Mouse (Mus musculus): Measurements from ENCODE around the gene Tmem9b. TPM values are rescaled to one million over a fixed set of nuclear protein-coding genes. Genes with fewer than 3 reads are reported as not detected.
A peak's percentile ranks its signal among the peaks of the same experiment; 100 is the strongest.

The Tmem9b gene
- polyA plus RNA-seq (2014; fragmentation: Nextera tagmentation; extraction: Ambion mirVana): 21.4 and 23.9 TPM in 2 replicates

DNA sequence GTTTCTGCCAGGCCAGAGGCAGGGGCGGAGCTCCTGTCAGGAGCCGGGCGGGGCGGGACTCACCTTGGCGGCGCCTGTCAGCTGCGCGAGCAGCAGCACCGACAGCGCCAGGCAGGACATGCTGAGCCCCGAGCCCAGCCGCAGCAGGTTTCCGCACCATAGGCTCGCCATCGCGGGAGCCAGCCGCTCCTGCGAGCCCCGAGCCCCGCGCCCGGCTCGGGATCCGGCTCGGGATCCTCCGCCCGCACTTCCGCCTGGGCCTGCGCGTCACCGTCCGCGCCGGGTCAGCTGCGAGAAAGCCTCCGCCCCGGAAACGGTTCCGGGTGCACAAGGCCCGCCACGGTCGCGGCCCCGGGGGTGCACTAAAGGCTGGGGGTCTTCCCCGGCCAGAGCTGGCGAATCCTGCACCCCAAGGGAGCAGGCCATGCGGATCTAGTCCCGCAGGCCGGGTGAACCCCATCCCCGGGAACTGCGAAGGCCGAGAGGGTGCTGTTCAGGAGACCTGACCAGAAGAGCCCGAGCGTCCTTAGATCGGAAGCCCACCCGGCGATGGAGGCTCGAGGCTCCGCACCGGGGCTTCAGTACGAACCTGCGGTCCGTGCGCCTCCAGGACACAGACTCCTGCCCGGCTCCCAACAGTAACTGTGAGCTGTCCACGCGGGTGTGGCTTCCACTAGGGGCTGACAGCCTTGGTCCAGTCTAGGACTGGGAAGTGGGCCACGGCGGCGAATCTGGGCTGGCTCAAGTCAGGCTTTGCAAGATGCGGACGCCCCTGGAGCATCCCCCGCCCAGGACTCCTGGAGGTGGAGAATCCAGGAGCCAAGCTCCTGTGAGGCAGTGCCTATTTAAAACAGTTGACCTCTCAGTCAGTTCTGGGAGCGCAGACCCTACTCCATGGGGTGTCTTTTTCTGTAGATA is at the start of gene Tmem9b:
TSS of gene Tmem9b (minus strand) at position 868 of the 918 bp plus-strand sequence.
- Histone ChIP-seq H3K4me2 (ENCODE audit: low read depth, severe bottlenecking) (peak within 1 kb of the TSS; percentile 96), H3K27me3 (ENCODE audit: control insufficient read depth, insufficient read depth, low read length) (no peaks in the 10 kb centered on the region), H3K4me1 (ENCODE audit: control insufficient read depth, insufficient read depth, low read length) (0 out of 2 replicates have a peak, but pooled peaks cover 3% of the 10 kb centered on the region), H3K9me3 (ENCODE audit: control insufficient read depth, low read length) (no peaks in the 10 kb centered on the region), H3K9ac (ENCODE audit: low read length) (peak within 1 kb of the TSS; percentile 88), H3K36me3 (ENCODE audit: control insufficient read depth, insufficient read depth, low read length) (no peaks in the 10 kb centered on the region), H3K27ac (replicated peaks; ENCODE audit: low read depth, low read length) (peak within 1 kb of the TSS; percentile 26; the same call in 1 of the 2 replicates), H3K4me3 (ENCODE audit: low read depth, low read length) (peak within 1 kb of the TSS; percentile 84)
- under 1% methylated on average over 74 of the region's 74 CpGs for WGBS
- DNase-seq (ENCODE audit: low spot score) (peak; percentile 81), ATAC-seq (ENCODE audit: insufficient number of reproducible peaks, low FRiP score, low TSS enrichment, low read depth) (peak; percentile 85)

DNA sequence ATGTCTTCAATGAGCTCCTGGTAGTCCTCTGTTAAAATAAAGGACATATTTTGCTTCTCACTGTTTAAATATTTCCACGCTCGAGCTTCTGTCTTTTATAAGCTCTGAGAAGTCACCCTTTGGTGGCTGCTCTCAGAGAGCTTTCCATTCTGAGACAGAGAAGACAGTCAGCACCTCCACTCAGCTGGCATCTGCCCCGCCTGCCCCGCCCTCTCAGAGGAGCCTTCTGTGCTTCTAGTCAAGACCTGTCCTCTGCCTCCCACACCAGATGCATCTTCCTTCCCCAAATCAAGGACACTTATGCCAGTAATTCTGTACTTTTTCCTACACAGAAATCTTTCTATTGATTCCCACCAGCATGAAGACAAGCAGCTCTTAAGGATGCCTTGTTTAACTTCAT is 48.0 kb upstream of the Tmem9b start:
- ATAC-seq (ENCODE audit: insufficient number of reproducible peaks, low FRiP score, low TSS enrichment, low read depth) (no peak), DNase-seq (ENCODE audit: low spot score) (no peak)
- 85% methylated on average over 4 of the region's 4 CpGs for WGBS
- H3K9me3 ChIP-seq (ENCODE audit: control insufficient read depth, low read length): no peaks in the 10 kb centered on the region
- no peaks in the 10 kb centered on the region for H3K27me3 ChIP-seq (ENCODE audit: control insufficient read depth, insufficient read depth, low read length)
- no peaks in the 10 kb centered on the region for H3K36me3 ChIP-seq (ENCODE audit: control insufficient read depth, insufficient read depth, low read length)
- H3K4me3 ChIP-seq (ENCODE audit: low read depth, low read length): no peak overlapping the region
- no peaks in the 10 kb centered on the region for H3K4me1 ChIP-seq (ENCODE audit: control insufficient read depth, insufficient read depth, low read length)
- no peak overlapping the region for H3K9ac ChIP-seq (ENCODE audit: low read length)
- H3K27ac ChIP-seq (replicated peaks; ENCODE audit: low read depth, low read length): no peak overlapping the region
- no peak overlapping the region for H3K4me2 ChIP-seq (ENCODE audit: low read depth, severe bottlenecking)

- H3K4me2 ChIP-seq (ENCODE audit: low read depth, severe bottlenecking): no peak overlapping the region
- 93% methylated on average over 11 of the region's 11 CpGs for WGBS
- H3K27ac ChIP-seq (replicated peaks; ENCODE audit: low read depth, low read length): no peak overlapping the region
- no peaks in the 10 kb centered on the region for H3K36me3 ChIP-seq (ENCODE audit: control insufficient read depth, insufficient read depth, low read length)
- no peak for DNase-seq (ENCODE audit: low spot score)
- no peaks in the 10 kb centered on the region for H3K4me1 ChIP-seq (ENCODE audit: control insufficient read depth, insufficient read depth, low read length)
- H3K9ac ChIP-seq (ENCODE audit: low read length): no peak overlapping the region
- H3K9me3 ChIP-seq (ENCODE audit: control insufficient read depth, low read length): no peaks in the 10 kb centered on the region
- H3K4me3 ChIP-seq (ENCODE audit: low read depth, low read length): no peak overlapping the region
- H3K27me3 ChIP-seq (ENCODE audit: control insufficient read depth, insufficient read depth, low read length): no peaks in the 10 kb centered on the region
- no peak for ATAC-seq (ENCODE audit: insufficient number of reproducible peaks, low FRiP score, low TSS enrichment, low read depth)
These were observed 46.5 kb upstream of the Tmem9b start for GRCm38 (mm10) chr7:109799168-109799567.

DNA sequence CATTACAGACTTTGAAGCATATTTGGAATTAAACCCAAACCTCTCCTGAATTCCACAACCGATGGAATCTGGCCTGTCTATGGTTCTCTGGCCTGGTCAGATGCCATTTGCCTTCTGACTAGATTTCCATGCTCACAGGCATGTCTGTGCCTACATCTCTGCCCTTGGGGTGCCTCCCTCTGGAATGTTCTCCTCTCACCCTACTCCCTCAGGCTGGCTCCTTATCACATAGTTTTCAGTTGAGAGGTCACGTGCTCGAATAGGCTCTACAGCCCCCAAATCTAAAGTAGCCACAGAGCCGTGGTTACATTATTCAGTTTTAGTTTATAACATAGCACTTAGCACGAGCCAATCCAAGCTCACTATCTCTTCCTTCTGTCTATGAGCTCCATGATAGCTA is 42.9 kb upstream of the Tmem9b start:
- WGBS: 81% methylated on average over 5 of the region's 5 CpGs
- Histone ChIP-seq H3K27me3 (ENCODE audit: control insufficient read depth, insufficient read depth, low read length) (no peaks in the 10 kb centered on the region), H3K9ac (ENCODE audit: low read length) (no peak overlapping the region), H3K4me1 (ENCODE audit: control insufficient read depth, insufficient read depth, low read length) (no peaks in the 10 kb centered on the region), H3K4me3 (ENCODE audit: low read depth, low read length) (no peak overlapping the region), H3K27ac (replicated peaks; ENCODE audit: low read depth, low read length) (no peak overlapping the region), H3K36me3 (ENCODE audit: control insufficient read depth, insufficient read depth, low read length) (no peaks in the 10 kb centered on the region), H3K9me3 (ENCODE audit: control insufficient read depth, low read length) (no peaks in the 10 kb centered on the region), H3K4me2 (ENCODE audit: low read depth, severe bottlenecking) (no peak overlapping the region)
- DNase-seq (ENCODE audit: low spot score) (no peak), ATAC-seq (ENCODE audit: insufficient number of reproducible peaks, low FRiP score, low TSS enrichment, low read depth) (no peak)

DNA sequence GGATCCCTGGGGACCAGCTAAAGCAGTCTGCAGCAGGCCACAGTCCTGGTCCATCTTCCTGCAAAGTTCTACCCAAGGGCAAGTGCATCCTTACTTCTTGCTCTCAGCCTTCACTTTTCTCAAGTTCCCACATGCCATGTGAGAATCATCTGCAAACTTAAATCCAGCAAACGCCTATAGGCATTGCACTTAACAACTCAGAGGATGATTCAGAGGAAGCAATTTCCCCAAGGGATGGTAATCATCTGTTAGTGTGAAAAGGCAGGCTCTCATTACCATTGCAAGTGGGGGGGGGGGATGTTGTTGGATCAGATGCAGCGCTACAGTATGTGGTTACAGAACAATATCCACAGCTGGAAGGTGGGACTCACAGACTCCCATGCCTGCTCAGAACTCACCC is 41.9 kb upstream of the Tmem9b start:
- WGBS: 67% methylated on average over 2 of the region's 2 CpGs
- Histone ChIP-seq H3K4me3 (ENCODE audit: low read depth, low read length) (no peak overlapping the region), H3K4me2 (ENCODE audit: low read depth, severe bottlenecking) (no peak overlapping the region), H3K36me3 (ENCODE audit: control insufficient read depth, insufficient read depth, low read length) (no peaks in the 10 kb centered on the region), H3K4me1 (ENCODE audit: control insufficient read depth, insufficient read depth, low read length) (no peaks in the 10 kb centered on the region), H3K27ac (replicated peaks; ENCODE audit: low read depth, low read length) (no peak overlapping the region), H3K9me3 (ENCODE audit: control insufficient read depth, low read length) (no peaks in the 10 kb centered on the region), H3K27me3 (ENCODE audit: control insufficient read depth, insufficient read depth, low read length) (no peaks in the 10 kb centered on the region), H3K9ac (ENCODE audit: low read length) (no peak overlapping the region)
- ATAC-seq (ENCODE audit: insufficient number of reproducible peaks, low FRiP score, low TSS enrichment, low read depth): no peak
- DNase-seq (ENCODE audit: low spot score): no peak

GRCm38 (mm10) chr7:109792759-109793158 is 40.1 kb upstream of the Tmem9b start:
- no peaks in the 10 kb centered on the region for H3K9me3 ChIP-seq (ENCODE audit: control insufficient read depth, low read length)
- ATAC-seq (ENCODE audit: insufficient number of reproducible peaks, low FRiP score, low TSS enrichment, low read depth): no peak
- no peaks in the 10 kb centered on the region for H3K4me1 ChIP-seq (ENCODE audit: control insufficient read depth, insufficient read depth, low read length)
- WGBS: 71% methylated on average over 2 of the region's 2 CpGs
- peak; percentile 76 for DNase-seq (ENCODE audit: low spot score)
- H3K27me3 ChIP-seq (ENCODE audit: control insufficient read depth, insufficient read depth, low read length): no peaks in the 10 kb centered on the region
- H3K4me2 ChIP-seq (ENCODE audit: low read depth, severe bottlenecking): no peak overlapping the region
- no peaks in the 10 kb centered on the region for H3K36me3 ChIP-seq (ENCODE audit: control insufficient read depth, insufficient read depth, low read length)
- no peak overlapping the region for H3K4me3 ChIP-seq (ENCODE audit: low read depth, low read length)
- H3K27ac ChIP-seq (replicated peaks; ENCODE audit: low read depth, low read length): no peak overlapping the region
- H3K9ac ChIP-seq (ENCODE audit: low read length): no peak overlapping the region

DNA sequence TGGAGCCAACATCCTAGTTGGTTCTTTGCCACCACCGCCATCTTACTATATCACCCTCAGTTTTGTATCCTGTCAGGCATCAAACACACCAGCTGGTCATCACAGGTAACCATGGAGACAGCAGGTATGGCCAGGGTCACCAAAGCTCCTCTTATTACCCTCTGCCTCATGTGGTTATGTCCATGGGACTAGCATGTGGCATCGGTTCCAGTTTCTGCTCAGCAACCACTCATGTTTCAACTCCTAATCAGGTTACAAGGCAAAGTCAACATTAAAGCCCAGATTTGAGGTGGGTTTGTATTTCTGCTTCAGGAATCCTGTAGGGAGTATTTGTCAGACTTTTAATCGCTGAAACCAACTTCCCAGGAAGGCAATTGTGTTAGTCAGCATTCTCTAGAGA is 38.1 kb upstream of the Tmem9b start:
- ATAC-seq (ENCODE audit: insufficient number of reproducible peaks, low FRiP score, low TSS enrichment, low read depth): no peak
- Histone ChIP-seq H3K36me3 (ENCODE audit: control insufficient read depth, insufficient read depth, low read length) (no peaks in the 10 kb centered on the region), H3K9me3 (ENCODE audit: control insufficient read depth, low read length) (no peaks in the 10 kb centered on the region), H3K4me2 (ENCODE audit: low read depth, severe bottlenecking) (no peak overlapping the region), H3K27ac (replicated peaks; ENCODE audit: low read depth, low read length) (no peak overlapping the region), H3K4me3 (ENCODE audit: low read depth, low read length) (no peak overlapping the region), H3K9ac (ENCODE audit: low read length) (no peak overlapping the region), H3K4me1 (ENCODE audit: control insufficient read depth, insufficient read depth, low read length) (no peaks in the 10 kb centered on the region), H3K27me3 (ENCODE audit: control insufficient read depth, insufficient read depth, low read length) (no peaks in the 10 kb centered on the region)
- 83% methylated on average over 3 of the region's 3 CpGs for WGBS
- DNase-seq (ENCODE audit: low spot score): no peak

GRCm38 (mm10) chr7:109787860-109788259 is 35.2 kb upstream of the Tmem9b start:
- no peak for DNase-seq (ENCODE audit: low spot score)
- no peak for ATAC-seq (ENCODE audit: insufficient number of reproducible peaks, low FRiP score, low TSS enrichment, low read depth)
- Histone ChIP-seq H3K27me3 (ENCODE audit: control insufficient read depth, insufficient read depth, low read length) (peaks cover 3% of the 10 kb centered on the region; the same call in 1 of the 2 replicates), H3K4me3 (ENCODE audit: low read depth, low read length) (no peak overlapping the region), H3K4me1 (ENCODE audit: control insufficient read depth, insufficient read depth, low read length) (no peaks in the 10 kb centered on the region), H3K36me3 (ENCODE audit: control insufficient read depth, insufficient read depth, low read length) (no peaks in the 10 kb centered on the region), H3K4me2 (ENCODE audit: low read depth, severe bottlenecking) (no peak overlapping the region), H3K9me3 (ENCODE audit: control insufficient read depth, low read length) (no peaks in the 10 kb centered on the region), H3K9ac (ENCODE audit: low read length) (no peak overlapping the region), H3K27ac (replicated peaks; ENCODE audit: low read depth, low read length) (no peak overlapping the region)
- WGBS: 81% methylated on average over 2 of the region's 2 CpGs
